Mouse (Mus musculus): ENCODE measurements around the gene Clic1.
A peak's percentile ranks its signal among the peaks of the same experiment; 100 is the strongest.

Gene Clic1

DNA sequence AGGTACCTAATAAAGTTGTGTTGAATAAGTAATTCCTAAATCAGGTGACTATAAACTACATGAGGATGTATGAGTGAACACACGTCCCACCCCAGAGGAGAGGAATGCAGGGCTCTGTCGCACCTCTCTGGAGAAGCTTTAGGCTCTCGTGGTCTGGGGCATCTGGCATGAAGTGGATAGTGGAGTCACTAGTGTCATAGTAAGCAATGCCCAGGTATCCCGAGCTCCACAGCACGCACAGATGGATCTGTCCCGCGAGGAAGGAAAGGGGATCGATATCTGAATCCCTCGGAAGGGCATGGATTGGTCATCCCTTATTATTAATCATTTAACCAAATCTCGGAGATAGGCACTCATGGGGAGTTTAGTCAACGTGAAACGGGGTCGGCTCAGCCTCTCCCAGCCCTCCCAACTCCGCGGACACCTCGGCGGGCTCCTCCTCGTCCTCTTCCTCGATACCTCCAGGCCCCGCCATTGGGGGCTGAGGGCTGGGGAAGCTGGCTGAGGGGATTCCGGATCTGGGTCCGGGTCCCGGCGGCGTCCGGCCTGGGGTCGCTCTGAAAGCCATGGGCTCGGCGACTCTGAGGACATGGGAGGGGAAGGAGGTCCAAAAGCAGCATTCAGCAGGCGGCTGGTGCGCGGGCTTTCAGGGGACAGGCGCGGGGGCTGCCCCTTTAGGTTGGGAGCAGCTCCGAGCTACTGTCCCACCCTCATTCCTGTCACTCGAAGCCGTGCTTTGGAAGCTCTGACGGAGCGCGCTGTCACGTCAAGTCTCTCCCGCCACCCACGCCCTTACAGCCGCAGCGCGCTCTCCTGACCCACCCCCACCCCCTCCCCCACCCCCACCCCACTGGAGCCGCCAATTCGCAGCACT is 3.7 kb upstream of the Clic1 start:
- DNase-seq: no peak

DNA sequence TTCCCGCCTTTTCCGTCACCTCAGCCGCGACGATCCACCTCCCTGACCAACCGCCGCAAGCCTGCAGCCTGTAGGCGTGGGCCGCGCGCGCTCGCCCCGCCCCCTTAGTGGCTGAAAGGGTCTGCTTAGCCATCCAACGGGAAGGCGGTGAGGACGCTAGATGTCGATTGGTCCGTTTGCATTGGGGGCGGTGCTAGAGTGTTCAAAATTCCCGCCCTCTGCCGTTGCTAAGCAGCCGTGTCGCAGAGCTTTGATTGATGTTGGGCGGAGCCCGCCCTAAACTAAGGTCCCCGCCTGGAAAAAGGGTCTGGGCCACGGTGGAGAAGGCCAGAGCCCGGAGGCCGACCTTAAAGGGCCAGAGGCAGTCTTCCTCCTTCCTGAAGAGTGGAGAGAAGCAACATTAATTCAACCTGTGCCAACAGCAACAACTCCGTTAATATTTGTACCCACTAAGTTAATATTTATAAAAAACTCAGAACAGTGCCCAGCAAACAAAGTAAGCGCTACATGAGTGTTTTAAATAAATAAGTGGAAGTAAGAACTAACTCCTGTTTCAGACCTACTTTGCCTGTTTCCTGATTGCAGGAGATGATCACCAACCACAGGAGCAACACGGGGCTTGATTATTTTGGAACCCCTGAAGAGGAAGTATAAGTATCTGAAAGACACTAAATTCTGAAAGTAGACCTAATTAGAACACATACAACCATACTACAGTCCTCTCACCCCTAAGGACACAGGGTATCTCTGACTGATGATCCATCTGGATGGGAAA is 2.9 kb upstream of the Clic1 start, which contains the start of gene Msh5:
Msh5 (minus strand) TSS at position 65 of the 775 bp plus-strand sequence.
- peak; percentile 99 for DNase-seq

GRCm38 (mm10) chr17:35047688-35048087 is 2.1 kb upstream of the Clic1 start:
- no peak for DNase-seq

DNA sequence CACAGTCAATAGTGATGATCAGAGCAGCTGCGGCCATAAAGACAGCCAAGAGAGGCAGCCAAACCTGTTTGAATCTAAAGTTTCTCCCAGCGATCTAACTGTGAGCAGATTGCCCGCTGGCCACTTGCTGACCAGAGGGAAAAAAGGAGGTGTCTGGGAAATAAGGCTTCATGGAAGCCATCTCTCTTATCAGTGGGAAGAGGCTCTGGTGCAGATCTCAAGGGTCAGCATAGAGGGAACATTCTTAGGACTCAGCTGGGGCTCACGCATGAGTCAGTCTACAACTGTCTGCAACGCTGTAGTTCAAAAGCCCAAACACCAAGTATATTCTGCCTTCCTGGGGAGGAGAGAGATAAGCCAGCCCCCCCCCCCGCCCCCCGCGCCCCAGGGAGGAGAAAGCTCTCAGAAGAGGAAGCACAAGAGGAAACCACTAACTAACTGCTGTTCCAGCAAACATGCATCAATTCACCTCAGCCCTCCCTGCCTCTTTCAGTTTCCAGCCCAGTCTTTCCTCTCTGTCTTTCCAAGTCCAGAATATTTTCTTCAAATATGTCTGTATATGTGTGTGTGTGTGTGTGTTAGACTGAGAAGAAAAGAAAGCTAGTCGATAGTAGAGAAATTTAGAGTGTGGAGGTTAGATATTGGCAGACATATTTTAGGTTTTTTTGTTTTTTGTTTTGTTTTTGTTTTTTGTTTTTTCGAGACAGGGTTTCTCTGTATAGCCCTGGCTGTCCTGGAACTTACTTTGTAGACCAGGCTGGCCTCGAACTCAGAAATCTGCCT is 1.4 kb upstream of the Clic1 start:
- no peak for DNase-seq

DNA sequence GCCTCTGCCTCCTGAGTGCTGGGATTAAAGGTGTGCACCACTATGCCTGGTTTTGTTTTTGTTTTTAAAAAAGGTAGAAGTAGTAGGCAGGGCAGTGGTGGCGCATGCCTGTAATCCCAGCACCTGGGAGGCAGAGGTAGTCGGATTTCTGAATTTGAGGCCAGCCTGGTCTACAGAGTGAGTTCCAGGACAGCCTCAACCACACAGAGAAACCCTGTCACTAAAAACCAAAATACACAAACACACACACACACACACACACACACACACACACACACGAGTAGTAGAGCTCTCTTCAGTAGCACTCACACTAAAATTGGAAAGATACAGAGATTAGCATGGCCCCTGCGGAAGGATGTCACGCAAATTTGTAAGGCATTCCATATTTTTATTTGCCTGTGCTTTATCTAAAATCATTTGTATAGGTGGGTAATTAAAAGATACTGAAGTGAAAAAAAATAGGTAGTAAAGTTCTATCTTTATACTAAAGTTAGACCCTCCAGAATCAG is 780 bp upstream of the Clic1 start:
- DNase-seq: no peak

GRCm38 (mm10) chr17:35050126-35050750 is 472 bp downstream of the Clic1 start:
- DNase-seq: peak; percentile 81

DNA sequence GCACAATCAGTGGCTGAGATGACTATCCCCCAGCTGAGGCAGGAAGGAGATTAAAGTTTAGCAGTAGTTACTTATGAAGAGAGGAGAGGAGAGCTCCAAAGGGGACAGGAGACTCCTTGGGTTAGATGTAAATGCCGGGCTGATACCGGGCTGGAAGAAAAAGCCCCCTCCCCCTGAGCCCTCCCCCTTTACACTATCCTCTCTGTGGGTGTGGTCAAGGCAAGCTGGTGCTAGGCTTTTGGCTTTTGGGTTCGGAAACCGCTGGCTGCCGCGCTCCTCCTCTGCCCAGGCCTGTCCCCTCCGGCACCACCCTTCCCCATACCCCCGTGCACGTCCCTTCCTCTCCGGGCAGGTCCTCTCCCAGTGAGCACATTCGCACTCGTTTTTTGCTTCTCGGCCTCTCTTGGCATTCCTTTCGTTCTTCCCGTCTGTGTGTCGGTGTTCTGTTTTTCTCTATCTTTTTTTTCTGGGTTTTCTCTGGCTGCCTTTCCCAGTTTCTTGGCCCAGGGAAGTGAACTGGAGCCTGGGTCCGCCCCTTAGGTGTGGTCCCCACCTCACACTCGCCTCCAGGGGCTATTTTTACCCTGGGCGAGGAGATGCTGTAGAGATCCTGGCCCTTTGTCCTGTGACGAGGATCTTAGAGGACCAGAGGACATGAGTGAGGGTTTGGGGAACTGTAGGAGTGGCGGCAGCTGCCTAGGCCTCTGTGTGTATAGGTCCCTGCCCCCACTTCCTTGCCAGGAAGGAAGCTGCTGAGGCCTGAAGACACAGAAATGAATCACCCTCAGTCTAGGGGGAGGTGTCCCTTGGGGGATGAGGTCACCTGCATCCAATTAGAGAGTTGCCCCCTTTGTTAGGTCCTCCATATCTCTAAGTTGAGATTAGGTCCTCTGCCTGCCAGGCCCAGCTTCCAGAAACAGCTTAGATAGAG is 1.7 kb downstream of the Clic1 start:
- peak; percentile 87 for DNase-seq

- no peak for DNase-seq
Observed at GRCm38 (mm10) chr17:35052271-35052798, 2.6 kb downstream of the Clic1 start.

DNA sequence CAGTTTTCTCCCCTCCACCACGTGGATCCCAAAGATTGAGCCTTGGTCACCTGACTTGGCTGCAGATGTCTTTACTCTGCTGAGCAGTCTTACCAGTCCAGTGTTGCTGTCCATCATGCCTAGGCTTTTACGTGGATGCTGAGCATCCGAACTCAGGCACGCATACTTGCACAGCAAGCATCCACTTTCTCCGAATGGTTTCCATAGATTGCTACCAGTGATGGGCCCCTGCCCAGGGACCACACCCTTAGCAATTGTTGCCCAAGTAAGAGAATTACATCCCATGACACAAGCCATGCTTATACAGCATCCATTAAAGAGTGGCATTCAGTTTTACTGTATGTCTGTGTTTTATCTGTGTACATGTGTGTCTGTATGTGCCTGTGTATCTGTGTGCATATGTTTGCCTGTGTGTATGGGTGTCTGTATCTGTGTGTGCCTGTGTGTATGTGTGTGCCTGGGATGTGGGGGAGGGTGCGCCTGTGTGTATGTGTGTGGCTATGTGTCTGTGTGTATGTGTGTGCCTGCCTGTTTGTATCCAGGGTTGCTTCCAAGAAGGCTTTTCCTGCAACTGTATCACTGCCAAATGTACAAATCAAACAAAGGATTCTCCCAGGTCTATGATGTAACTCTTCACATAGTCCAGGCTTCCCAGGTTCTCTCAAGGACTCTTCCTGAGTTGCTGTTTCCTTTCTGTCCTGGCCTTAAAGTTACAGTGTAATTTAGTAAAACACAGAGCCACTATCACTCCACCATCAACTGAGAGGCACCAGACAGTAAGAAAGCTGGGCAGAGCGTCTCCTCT is 6.1 kb downstream of the Clic1 start:
- no peak for DNase-seq

DNA sequence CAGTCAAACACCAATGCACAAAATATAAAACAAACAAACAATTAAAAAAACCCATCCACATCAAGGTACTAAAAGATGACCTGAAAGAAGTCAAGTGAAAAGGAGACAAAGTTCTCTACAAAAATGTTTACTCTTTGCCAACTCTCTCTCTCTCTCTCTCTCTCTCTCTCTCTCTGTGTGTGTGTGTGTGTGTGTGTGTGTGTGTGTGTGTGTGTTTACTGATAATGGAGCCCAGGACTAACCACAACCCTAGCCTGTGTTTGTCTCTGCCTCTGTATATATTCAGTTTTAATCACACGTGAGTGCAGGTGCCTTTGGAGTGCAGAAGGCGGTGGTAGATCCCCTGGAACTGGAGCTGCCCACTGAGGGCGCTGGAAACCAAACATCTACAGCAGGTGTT is 7.3 kb downstream of the Clic1 start:
- DNase-seq: no peak

DNA sequence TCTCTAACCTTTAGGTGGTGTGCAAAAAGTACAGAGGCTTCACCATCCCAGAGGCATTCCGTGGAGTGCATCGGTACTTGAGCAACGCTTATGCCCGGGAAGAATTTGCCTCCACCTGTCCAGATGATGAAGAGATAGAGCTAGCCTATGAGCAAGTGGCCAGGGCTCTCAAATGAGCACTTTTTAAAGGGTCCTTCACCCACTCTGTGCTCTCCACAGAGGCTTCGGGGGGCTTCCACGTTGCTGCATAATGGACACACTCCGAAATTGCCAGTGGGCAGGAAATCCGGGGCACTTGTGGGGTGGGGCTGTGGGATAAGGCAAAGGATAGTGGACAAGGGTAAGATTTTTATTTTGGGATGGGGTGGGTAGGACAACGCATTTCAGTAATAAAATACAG is 8.6 kb downstream of the Clic1 start:
- no peak for DNase-seq

GRCm38 (mm10) chr17:35058911-35059892 is 9.4 kb downstream of the Clic1 start, which contains the start of gene Ddah2:
Ddah2 (plus strand) TSS chr17:35059035.
- DNase-seq: peak; percentile 99

- no peak for DNase-seq
Observed at GRCm38 (mm10) chr17:35060071-35060470, 10.3 kb downstream of the Clic1 start.

DNA sequence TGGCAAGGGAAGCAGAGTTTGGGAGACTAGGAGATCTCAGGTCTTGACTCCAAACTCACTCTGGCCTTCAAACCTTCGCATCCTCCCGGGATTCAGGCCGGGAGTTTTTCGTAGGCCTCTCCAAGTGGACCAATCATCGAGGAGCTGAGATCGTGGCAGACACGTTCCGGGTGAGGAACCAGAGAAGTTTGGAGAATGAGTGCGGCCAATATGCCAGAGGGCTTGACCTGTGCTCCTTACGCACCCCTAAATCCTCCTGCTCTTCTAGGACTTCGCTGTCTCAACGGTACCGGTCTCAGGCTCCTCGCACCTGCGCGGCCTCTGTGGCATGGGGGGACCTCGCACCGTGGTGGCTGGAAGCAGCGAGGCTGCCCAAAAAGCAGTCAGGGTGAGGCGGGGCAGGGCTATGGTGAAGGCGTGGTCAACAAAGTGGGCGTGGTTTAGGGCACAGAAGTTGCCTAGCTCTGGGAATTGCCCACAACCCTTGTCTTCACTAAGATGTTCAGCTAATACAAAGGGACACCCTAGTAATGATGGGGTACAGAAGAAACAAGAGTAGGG is 11.1 kb downstream of the Clic1 start:
- DNase-seq: no peak

- no peak for DNase-seq
Observed at GRCm38 (mm10) chr17:35061299-35061698, 11.5 kb downstream of the Clic1 start.

DNA sequence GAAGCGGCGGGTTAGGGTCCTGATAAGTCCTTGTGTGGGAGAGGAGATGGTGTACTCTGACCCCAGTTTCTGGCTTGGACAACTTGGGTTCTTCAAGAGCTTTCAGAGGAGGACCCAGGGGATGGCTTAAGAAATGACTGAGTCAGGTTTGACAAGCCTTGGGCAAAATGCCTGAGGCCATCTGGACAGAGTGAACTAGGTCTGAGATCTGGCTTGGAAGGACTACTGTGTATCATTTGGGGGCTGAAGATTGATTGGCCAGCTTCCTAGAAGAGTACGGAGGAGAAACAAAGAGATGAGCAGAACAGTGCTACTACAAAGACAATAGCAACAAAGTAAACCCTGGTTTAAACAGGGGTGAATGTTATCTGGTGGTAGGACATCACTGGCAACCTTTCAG is 13.7 kb downstream of the Clic1 start:
- no peak for DNase-seq

DNA sequence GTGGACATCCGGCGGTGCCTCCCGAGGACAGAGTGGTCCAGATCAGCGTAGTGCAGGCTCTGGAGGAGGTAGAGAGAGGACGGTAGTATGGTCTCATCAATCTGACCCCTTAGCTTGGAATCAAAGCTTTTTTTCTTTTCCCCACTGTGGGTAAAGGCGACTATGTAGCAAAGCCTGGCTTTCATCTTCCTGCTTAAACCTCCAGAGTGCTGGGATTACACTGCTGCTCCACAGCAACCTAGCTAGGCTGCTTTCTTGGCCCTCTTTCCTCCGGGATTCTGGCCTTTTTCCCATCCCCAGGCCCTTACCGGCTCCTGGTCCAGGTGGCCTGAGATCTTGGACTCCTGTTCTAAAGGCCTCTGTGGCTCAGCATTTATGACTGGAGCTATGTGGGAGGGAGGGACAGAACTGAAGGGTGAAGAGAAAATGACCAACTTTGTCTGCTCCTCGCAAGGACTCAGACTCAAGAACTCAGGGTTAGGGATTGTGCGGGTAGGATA is 14.7 kb downstream of the Clic1 start:
- no peak for DNase-seq
